Comparison of ENCODE assay signal across 8 mouse cellular contexts in genomic region chr16:17222197-17222596, GRCm38 (mm10). TPM values are rescaled to one million over a fixed set of nuclear protein-coding genes. Genes with fewer than 3 reads are reported as not detected.
DNase-seq lines count a peak whose midpoint lies in the region; ATAC-seq and TF ChIP-seq lines count a peak whose summit lies in the region.

No protein-coding gene starts in this region.

- peak; percentile 90 for DNase-seq in R1 (ENCODE audit: low read depth, low spot score)
- peak; percentile 100 for DNase-seq in gastrocnemius, postnatal 10 days
- peak; percentile 84 for DNase-seq in hindbrain, postnatal 0 days (ENCODE audit: low spot score)
- DNase-seq in left cerebral cortex, adult 11 months (ENCODE audit: low spot score) = peak; percentile 73
- DNase-seq in lung, postnatal 14 days = peak; percentile 98
- peak; percentile 56 for DNase-seq in retina, postnatal 1 day
- DNase-seq in thymus, postnatal 4 days = peak; percentile 97

- no peak overlapping the region for H3K4me3 ChIP-seq in hindbrain, postnatal 0 days (ENCODE audit: low read length)

- H3K9ac ChIP-seq in hindbrain, postnatal 0 days (replicated peaks; ENCODE audit: low read length) = no peak overlapping the region

- no peaks in the 10 kb centered on the region for H3K4me1 ChIP-seq in hindbrain, postnatal 0 days (ENCODE audit: insufficient read depth, low read length)

- no peak overlapping the region for H3K4me2 ChIP-seq in hindbrain, postnatal 0 days (ENCODE audit: low read depth, low read length)

- no peaks in the 10 kb centered on the region for H3K36me3 ChIP-seq in hindbrain, postnatal 0 days (ENCODE audit: insufficient read depth, low read length)

- no peak for TF ChIP-seq CTCF in hindbrain, postnatal 0 days (IDR thresholded peaks at IDR 0.05; ENCODE audit: low read depth)

- no peaks in the 10 kb centered on the region for H3K27me3 ChIP-seq in hindbrain, postnatal 0 days (ENCODE audit: insufficient read depth, low read length)

- H3K9me3 ChIP-seq in hindbrain, postnatal 0 days (ENCODE audit: low read length) = no peaks in the 10 kb centered on the region

- ATAC-seq in common myeloid progenitor, adult 5-6 weeks (replicated peaks; ENCODE audit: low read depth, poor library complexity, severe bottlenecking) = peak; percentile 100
- ATAC-seq in hindbrain, postnatal 0 days = peak; percentile 100

- H3K27ac ChIP-seq in hindbrain, postnatal 0 days = no peak overlapping the region

- WGBS in hindbrain, postnatal 0 days = 45% methylated on average over 25 of the region's 25 CpGs

RNA-seq across cellular contexts. Expression of gene Hic2, which starts 11.2 kb away (rescaled TPM):
- total RNA-seq in common myeloid progenitor, adult 5-6 weeks (2017) = 1.5 and 1.6 TPM in 2 replicates
- 1 to 10 TPM; 1.7 to 2.1 TPM for total RNA-seq in gastrocnemius, postnatal 10 days (2021)
- total RNA-seq in hindbrain, postnatal 0 days (2014; rRNA removed) = 10.0 and 13.1 TPM in 2 replicates
- polyA plus RNA-seq in hindbrain, postnatal 0 days (2015; fragmentation: Nextera tagmentation; extraction: Ambion mirVana) = 4.7 and 5.1 TPM in 2 replicates

RNA-seq across cellular contexts. Expression of gene Rimbp3, which starts 13.8 kb away (rescaled TPM):
- total RNA-seq in common myeloid progenitor, adult 5-6 weeks (2017) = 0.18 and 0.29 TPM in 2 replicates
- total RNA-seq in gastrocnemius, postnatal 10 days (2021) = under 1 TPM; 0.11 to 0.19 TPM
- total RNA-seq in hindbrain, postnatal 0 days (2014; rRNA removed) = 1.9 and 4.3 TPM in 2 replicates
- polyA plus RNA-seq in hindbrain, postnatal 0 days (2015; fragmentation: Nextera tagmentation; extraction: Ambion mirVana) = 1.0 and 1.3 TPM in 2 replicates

RNA-seq across cellular contexts. Expression of gene Ube2l3, which starts 19.7 kb away (rescaled TPM):
- 135 and 163 TPM in 2 replicates for total RNA-seq in common myeloid progenitor, adult 5-6 weeks (2017)
- 100 to 1,000 TPM; 163 to 166 TPM for total RNA-seq in gastrocnemius, postnatal 10 days (2021)
- 82.7 and 93.6 TPM in 2 replicates for total RNA-seq in hindbrain, postnatal 0 days (2014; rRNA removed)
- 325 and 326 TPM in 2 replicates for polyA plus RNA-seq in hindbrain, postnatal 0 days (2015; fragmentation: Nextera tagmentation; extraction: Ambion mirVana)

RNA-seq across cellular contexts. Expression of gene Tmem191c, which starts 53.7 kb away (rescaled TPM):
- total RNA-seq in common myeloid progenitor, adult 5-6 weeks (2017) = 4.1 and 10.6 TPM in 2 replicates
- total RNA-seq in gastrocnemius, postnatal 10 days (2021) = 1 to 10 TPM; 1.9 to 3.0 TPM
- total RNA-seq in hindbrain, postnatal 0 days (2014; rRNA removed) = 65.0 and 76.9 TPM in 2 replicates
- polyA plus RNA-seq in hindbrain, postnatal 0 days (2015; fragmentation: Nextera tagmentation; extraction: Ambion mirVana) = 112 and 125 TPM in 2 replicates
